Mouse (Mus musculus) left cerebral cortex, postnatal 4 days (tissue): ENCODE results near the gene Arid3a. TPM values are rescaled to one million over a fixed set of nuclear protein-coding genes. Genes with fewer than 3 reads are reported as not detected.
"Not testable (repeated sequence)": the region's sequence is repeated elsewhere in the genome, so short reads cannot be mapped to it uniquely, and the experiment has no call there.

Experiments used
- DNase-seq: peaks from one replicate; pipeline ENCODE4 v3.0.0-alpha.2; 2022
- intact Hi-C: fragments of 180-260 bp; cut with DNase I; formaldehyde crosslinking; loops from one replicate; pipeline ENCODE4 v1.15.1; 2025
- total RNA-seq, 2 experiments: library from RNA; stranded (reverse); gene quantifications; 2 replicates each; pipeline ENCODE4 v1.2.3; 2021

The Arid3a gene
- total RNA-seq, 2 experiments from 2014 or later: 6.3 to 9.5 TPM

DNA sequence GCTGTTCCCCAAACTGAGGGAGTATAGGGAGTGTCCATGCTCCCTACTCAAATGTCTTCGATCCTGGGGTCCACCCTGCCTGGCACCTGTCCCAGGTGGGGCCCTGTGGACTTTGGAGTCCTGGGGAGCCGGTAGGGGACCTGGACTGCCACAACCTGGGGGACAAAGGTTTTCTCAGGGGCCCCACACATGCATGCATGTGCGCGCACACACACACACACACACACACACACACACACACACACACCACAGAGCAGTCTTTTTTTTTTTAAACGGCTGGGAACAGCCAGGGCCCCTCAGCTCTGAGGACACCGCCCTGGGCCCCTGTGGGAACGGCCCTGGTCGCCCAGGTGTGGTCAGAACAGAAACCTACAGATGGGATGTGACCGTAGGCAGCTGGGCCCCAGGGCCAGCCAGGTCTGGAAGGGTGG, 16.6 kb downstream of the Arid3a start:
- intact Hi-C loops: no loop called here
- no peak for DNase-seq

DNA sequence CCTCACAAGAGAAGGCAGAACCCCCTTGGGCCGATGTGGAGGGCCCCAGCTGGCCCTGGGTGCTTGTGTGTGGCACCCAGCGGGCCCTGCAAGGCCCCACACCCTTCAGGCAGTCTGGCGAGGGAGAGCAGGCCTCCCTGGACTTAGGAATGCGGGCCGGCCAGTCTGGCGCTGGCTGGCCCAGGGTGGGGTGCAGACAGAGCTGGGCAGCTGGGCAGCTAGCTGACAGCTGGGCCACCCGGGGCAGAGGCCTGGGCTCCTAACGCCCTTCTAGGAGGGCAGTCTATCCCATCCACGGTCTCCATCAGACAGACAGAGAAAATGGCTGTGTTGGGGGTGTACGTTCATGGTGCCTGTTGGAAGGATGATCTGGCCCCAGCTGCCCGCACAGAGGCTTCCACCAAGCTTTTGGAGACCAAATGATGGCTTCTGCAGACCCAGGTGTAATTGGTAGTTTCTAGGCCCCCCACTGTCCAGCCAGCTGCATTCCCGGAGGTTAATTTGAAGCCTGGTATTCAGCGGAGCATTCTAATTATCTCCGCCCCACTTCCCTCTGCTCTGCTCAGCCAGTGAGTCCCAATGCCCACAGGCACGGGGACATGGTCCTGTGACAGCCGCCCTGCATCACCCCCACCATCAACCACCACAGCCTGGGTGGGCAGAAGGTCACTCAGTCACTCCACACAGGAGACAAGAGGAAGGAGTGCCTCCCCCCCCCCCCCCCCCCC, 18.8 kb downstream of the Arid3a start:
- intact Hi-C loops: no loop called here
- DNase-seq: peak; percentile 42

DNA sequence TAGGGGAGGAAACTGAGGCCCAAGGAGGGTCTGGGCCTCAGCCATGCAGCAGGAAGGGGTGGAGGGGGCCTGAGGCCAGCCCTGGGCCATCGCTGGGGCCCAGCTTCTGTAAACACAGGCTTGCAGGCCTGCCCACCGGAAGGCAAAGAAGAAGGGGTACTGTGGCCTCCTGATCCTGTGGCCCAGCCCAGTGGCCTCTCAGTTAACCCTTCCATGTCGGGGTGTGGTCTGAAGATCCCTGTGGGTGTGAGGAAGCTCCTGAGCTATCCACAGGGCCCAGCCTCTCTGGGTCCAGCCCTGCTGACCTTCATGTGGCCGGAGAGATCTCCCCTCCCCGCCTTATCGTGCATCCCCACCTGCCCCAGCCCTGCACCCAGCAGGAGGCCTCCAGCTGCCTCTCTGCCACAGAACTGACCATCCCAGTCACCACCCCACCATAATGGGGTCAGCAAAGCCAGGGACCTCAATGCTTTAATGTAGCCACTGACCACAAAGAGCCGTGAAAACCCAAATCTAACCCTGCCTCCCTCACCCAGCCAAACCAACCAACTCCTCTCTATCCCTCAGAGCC, 20.0 kb downstream of the Arid3a start:
- intact Hi-C loops: no loop called here
- no peak for DNase-seq

DNA sequence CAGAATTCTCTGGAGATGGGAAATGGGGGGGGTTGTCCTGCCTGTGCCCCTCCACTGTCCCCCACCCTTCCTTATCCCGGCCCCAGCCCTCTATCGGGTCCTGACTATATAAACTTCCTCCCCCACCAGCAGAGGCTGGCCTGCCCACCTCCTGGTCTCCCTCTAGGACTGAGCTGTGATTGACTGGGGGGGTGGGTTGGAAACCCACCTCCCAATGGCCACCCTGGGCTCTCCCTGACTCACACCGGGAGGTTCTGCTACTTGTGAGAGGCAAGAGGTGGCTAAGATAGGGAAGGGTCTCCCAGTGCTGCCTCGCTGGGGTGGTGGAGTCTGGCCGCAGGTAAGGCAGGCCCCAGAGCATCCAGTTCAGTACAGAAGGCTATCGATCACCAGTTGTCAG, 20.7 kb downstream of the Arid3a start:
- no peak for DNase-seq
- intact Hi-C loops: no loop called here

DNA sequence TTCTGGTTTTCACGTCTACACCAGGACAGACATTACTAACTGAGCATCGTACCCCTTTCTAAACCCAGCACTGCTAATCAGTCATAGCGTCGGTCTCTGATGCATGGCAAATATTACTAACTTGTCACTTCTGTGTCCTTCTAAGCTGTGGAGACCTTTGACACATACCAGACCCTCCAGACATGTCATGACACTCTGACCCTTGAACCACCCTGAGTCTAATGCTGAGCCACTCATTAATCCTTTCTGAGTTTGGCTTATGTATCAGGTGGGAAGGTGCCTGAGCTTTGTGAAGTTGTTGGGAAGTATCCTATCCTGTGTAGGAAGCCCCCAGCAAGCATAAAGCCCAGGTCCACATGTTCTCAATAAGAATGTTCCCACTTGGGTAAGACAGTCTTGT, 23.0 kb downstream of the Arid3a start:
- DNase-seq: no peak
- intact Hi-C loops: no loop called here

DNA sequence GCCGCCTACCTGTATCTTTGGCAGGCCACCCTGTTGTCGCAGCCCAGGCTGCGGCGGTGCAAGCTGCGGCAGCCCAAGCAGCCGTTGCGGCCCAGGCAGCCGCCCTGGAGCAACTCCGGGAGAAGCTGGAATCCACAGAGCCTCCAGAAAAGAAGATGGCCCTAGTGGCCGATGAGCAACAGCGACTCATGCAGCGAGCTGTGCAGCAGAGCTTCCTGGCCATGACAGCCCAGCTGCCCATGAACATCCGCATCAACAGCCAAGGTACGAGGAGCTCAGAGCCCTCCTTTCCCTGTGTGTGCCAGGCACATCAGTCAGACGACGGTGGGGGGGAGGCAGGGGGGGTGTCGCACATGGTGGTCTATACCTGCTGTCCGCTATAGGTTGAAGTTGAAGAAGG, 23.8 kb downstream of the Arid3a start:
- DNase-seq: no peak
- intact Hi-C loops: no loop called here

DNA sequence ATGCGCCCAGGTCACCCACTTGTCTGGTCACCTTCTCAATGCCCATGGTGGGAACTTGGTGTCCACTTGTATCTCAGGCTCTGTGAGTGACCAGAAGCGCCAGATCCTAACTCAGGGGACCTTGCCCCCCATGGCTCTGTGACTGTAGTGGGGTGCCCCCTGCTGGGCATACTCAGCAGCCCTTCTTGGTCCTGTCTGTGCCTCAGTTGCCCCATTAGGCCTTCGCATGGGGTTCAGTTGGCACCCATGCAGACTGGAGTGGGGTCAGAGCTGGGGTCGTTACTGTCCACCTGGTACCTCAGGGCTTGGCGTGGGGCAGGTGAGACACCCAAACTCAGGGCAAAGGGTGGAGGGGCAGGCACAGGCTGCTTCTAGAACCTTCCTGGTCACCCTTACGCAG, 27.1 kb downstream of the Arid3a start:
- DNase-seq: no peak
- intact Hi-C loops: no loop called here

DNA sequence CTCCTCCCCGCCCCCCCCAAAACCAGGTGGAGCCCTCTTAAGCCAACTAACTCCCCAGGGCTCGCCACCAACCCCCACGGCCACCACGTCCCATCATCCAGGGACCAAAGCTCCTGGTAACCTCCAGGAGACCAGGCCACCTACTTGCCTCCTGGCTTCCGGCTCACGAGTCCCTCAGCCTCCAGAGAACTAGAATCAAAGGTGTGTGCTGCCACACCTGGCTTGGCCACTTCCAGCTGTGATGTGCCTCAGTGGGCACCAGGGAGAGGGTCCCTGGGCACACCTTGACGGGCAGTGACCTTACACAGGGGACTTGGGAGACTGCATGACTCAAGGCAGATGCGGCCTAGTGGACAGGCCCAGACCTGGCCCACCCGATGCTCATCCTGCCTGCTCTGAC, 28.8 kb downstream of the Arid3a start:
- intact Hi-C loops: no loop called here
- no peak for DNase-seq

DNA sequence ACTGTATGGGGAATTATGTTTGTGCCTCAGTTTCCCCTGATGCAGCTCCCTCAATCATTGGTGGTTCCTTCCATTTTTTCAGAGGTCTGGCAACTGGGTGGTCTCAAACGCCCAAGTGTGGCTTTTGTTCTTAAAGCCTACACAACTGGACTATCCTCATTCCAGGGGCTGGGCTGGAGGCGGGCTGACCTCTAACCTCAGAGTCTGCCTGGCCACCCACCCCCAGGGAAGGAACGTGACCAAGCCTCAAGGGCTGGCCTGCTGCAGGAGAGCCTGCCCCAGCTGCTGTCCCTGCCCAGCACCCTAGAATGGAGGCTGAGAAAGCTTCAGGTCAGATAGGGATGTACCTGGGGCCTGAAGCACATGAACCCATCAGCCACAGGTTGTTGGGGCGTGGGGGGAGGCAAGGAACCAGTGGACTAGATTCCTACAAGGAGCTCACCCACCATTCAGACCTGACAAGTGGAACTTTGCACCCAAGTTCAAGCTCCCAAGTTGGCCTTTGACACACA, 29.9 kb downstream of the Arid3a start:
- intact Hi-C loops: no loop called here
- DNase-seq: no peak

DNA sequence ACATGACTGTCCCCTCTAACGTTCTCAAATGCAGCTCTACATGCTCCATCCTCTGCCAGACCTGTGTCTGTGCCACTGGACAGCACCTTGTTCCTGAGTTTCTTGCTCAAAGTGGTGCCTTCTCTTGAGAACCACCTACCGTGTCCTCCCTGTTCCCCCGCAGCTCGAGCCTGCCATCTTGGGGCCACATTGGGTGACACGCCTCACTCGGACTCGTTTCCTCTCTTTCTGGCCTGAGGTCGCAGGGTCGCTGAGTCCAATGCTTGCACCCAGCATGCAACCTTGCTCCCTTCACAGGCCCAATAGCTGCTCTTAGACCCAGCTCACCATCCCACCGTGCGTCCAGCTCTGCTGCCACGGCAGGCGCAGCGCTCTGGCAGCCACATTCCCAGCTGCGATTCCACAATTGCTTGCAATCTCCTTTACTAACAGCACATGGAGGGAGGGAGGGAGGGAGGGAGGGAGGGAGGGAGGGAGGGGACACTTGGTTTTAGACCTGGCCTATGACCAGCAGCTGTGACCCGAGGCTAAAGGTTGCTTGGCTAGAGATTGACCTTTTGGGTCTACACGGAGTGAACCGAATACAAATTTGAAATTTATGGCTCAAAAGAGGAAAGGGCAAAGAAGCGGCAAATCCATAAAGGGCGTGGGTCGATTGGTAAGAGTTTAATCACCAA, 31.4 kb downstream of the Arid3a start:
- intact Hi-C loops: no loop called here
- DNase-seq: peak; percentile 83

DNA sequence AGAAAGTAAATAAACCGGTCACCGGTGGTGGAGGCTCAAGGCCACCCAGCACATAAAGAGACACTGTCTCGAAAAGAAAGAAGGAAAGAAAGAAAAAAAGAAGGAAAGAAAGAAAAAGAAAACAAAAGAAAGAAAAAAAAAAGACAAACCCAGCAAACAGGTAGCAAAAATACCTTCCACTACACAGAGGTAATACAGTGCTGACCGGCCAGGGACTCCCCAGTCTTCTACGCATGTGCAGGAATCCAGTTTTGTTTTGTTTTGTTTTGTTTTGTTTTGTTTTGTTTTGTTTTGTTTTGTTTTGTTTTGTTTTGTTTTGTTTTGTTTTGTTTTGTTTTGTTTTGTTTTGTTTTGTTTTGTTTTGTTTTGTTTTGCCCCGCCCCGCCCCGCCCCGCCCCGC, 32.6 kb downstream of the Arid3a start:
- DNase-seq, intact Hi-C loops: not testable (repeated sequence)

DNA sequence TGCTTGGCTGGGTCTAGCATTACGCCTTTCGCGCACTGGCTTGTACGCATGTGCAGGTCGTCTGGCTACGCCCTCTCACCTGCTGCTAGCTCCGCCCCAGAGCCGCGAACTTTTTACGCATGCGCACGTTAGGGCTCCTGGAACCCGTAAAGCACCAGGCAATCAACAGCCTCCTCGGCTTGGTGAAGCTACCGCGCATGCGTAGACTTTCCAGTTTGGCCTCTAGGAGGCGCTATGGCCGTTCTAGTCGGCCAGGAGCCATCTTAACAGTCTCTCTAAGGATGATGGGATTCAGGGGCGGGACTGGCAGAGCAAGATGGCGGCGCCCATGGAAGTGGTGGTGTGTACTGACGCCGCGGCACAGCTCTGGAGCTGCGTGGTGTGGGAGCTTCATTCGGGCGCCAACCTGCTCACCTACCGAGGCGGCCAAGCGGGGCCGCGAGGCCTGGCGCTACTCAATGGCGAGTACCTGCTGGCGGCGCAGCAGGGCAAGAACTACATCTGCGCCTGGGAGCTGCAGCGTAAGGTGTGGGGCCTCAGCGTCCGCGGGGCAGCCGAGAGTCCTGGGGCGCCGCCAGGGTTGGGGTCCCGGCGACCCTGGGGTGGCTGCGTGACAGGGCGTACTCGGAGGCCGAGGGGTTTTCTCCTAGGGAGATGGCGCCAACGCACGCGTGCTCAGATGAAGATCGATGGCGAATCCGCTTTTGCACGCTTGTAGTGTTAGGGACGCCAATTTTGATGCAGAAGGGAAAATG, 33.2 kb downstream of the Arid3a start, which contains the start of gene Wdr18:
Wdr18 (plus strand) TSS at position 306 of the 755 bp plus-strand sequence.
- intact Hi-C loops: no loop called here
- peak; percentile 98 for DNase-seq

DNA sequence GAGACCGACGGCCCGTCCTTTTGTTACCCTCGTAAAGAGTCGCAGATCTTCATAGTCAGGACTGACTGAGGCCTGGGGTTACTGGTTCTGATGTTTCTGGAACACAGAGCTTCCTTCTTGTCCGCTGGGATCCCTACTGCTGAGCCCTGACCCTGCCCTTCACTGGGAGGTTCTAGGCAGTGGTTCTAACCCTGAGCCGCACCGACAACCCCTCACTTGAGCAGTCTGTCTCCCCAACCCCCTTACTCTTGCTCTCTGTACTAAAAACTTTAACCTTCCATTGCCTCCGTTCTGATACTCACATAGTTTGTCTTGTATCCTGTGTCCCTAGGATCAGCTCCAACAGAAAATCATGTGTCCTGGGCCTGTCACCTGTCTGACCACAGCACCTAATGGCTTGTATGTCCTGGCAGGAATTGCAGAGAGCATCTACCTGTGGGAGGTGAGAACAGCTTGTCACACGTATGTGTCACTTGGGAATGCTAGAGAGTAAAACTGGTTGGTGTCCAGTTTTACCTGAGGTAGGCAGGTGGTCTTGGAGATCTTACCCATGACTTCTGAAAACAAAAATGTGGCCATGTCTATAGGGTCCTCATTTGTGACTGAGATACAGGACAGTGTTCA, 33.9 kb downstream of the Arid3a start:
- intact Hi-C loops: no loop called here
- DNase-seq: no peak

DNA sequence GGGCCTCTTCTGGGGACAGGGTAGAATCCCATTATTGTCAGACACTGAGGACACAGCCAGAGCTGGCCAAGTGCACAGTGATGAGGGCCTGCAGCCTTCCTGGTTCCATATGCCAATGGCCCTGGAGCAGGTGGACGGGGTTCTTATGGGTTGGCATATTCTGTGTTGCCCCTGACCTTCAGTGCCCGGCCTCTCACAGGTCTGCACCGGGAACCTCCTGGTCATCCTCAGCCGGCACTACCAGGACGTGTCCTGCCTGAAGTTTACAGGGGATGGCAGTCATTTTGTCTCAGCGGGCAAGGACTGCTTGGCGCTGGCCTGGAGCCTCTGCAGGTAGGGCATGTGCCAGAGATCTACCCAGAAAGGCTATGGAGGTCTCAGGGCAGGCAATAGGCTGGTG, 37.9 kb downstream of the Arid3a start:
- DNase-seq: no peak
- intact Hi-C loops: no loop called here

DNA sequence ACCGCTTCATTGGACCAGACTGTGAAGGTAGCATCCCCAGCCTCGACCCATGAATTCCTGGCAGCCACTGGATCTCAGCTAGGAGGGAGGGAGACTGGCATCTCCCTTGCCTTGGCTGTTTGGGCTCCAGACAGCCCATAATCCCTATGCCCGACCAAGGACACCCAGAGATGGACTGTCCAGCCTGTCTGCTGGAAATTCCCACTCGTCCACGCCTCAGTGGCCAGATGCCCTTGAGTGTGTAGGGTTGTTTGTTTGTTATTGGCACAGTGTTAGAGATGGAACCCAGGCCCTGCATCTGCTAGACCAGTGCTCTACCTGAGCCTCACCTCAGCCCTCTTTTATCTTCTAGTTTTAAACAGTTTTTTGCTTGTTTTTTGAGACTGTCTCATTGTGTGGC, 38.5 kb downstream of the Arid3a start:
- intact Hi-C loops: no loop called here
- DNase-seq: no peak

DNA sequence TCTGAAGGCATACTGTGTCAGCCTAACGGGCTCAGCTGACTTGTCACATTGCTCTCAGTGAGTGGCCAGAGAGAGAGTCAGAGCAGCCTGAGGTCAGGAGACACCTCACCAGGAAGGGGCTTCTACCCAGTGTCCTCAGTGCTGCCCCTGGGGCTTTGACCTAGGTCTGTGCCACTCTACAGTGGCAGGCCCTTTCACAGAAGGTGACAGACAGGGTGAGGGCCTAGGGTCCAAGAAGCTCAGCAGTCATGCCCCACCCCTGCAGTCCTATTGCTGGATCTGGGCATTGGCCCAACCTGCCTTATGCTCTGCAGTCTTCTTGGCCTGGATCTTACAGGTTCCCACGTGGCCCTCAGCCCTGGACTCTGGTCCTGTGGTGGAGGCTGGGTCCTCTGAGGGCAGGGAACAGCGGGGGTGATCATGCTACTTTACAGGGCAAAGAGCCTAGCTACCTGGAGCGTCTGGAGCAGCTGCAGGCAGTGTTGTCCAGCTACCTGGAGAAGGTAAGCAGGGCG, 40.1 kb downstream of the Arid3a start:
- intact Hi-C loops: no loop called here
- DNase-seq: peak; percentile 67

DNA sequence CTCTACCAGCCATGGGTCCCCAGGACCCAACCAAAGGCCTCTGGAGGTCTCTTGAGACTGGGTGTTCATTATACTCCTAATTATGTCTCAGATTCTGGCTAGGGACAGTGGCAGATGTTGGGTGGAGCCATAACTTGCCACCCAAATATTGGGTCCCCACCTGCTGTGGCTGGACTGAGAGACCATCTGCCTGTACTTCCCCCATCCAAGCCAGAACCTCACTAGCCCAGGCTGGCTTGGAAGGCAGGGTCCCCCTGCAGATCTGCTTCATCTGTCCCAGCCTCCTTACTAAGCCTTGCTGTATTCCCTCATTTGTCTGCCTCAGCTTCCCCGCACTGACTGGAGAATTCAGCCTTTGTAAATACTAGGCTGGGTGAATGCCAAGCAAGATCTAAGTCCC, 41.3 kb downstream of the Arid3a start:
- peak; percentile 58 for DNase-seq
- intact Hi-C loops: no loop called here

DNA sequence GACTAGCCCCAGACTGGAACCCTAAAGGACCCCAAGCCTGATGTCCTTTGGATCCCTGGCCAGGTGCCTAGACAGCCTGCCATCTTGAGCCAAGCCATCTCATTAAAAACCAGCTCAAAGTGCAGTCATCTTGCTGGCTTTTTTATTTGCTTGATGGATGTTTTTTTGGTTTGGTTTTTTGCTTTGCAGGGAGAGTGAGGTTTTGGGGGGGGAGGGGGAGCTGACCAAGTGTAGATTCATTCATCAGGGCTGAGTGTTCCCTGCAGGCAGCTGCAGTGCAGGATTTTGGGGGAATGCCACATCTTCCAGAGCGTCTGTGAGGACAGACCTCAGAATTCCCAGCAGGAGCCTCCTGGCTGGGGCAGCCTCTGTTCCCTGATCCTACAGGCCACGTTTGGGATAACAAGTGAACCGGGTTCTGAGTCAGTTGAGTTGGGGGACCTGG, 42.3 kb downstream of the Arid3a start:
- intact Hi-C loops: no loop called here
- DNase-seq: peak; percentile 67

DNA sequence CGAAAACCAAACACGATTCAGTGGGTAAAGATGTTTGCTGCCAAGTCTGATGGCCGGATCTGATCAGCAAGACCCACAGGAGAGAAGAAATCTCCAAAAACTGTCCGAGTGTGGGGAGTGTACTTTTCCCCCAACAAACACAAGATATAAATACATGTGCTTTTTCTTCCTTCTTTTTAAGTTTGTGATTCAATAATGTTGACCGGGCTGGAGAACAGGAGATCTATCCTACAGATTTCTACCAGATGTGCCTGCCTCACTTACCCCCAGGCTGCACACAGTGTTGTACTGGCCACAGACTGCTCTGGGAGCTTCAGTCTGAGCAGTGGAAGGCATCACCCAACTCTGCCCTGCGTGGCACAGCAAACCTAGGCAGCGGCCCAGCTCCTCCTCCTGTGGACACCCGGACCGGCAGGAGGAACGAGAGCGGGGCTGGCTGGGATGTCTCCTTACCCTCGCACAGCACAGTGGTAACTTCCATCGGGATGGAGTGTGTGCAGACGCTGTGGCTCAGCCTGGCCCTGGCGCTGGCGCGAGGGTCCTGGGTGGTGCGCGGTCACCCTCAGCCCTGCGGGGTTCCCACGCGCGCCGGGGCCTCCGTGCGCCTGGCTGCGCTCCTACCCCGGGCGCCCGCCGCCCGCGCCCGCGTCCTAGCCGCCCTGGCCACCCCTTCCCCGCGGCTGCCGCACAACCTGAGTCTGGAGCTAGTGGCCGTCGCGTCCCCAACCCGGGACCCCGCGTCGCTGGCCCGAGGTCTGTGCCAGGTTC, 43.8 kb downstream of the Arid3a start, which contains the start of gene Grin3b:
Grin3b (plus strand) TSS at position 301 of the 768 bp plus-strand sequence.
- intact Hi-C loops: no loop called here
- no peak for DNase-seq

DNA sequence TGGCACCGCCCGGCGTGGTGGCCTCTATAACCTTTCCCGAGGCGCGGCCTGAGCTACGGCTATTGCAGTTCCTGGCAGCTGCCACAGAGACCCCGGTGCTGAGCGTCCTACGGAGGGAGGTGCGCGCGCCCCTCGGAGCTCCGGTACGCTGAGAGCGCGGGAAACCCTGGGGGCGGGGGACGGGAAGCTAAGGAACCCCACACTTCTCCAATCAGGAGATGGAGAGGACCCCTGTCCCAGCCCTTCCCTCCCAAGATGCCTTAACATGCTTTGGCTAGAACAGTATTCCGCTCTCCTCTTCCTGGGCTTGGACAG, 44.3 kb downstream of the Arid3a start:
- intact Hi-C loops: no loop called here
- no peak for DNase-seq
